Mouse (Mus musculus): ENCODE data around the gene Cltb.
"Not testable (repeated sequence)": the region's sequence is repeated elsewhere in the genome, so short reads cannot be mapped to it uniquely, and the experiment has no call there.

Cltb gene

DNA sequence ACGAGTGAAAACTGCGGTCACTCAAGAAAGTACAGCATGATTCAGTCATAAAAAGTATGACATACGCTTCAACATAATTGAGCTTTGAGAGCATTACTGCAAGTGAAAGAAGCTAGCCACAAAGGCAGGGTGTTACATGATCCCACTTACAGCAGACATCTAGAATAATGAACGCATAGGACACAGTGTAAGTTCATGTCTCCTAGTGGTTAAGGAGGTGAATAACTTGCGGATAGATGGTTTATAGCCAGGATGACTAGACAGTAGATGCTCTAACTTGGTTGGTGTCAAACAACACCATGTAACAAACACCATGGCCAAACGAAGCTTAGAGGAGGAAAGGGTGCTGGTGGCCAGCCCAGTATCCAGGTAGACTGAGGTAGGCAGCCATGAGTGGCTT is 5.9 kb upstream of the Cltb start:
- peak; percentile 21 for TF ChIP-seq CTCF (conservative IDR thresholded peaks at IDR 0.05; ENCODE audit: low read length)
- TF ChIP-seq NANOG (IDR thresholded peaks at IDR 0.05; ENCODE audit: borderline replicate concordance, low read length) = no peak
- Histone ChIP-seq H3K4me1 (replicated peaks; ENCODE audit: low read depth, low read length) (peaks cover 46% of the 10 kb centered on the region), H3K9me3 (ENCODE audit: low read length) (no peaks in the 10 kb centered on the region), H3K27me3 (ENCODE audit: insufficient read depth, low read length) (no peaks in the 10 kb centered on the region), H3K36me3 (ENCODE audit: insufficient read depth, low read length) (no peaks in the 10 kb centered on the region), H3K4me3 (replicated peaks; ENCODE audit: low read length) (no peak overlapping the region)

DNA sequence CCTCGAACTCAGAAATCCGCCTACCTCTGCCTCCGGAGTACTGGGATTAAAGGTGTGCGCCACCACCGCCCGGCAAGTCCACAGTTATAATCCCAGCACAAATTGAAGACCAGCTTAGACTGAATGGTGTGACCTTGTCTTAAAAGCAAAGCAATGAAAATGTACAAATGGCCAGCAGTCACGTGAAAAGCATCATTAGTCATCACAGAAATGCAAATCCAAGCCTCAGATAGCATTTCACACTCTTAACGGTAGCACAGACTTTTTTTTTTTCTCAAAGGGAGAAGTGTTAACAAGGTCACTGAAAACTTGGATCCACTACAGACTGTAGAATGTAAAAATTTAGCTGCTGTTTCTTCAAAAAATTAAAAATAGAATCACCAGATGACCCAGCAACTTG is 5.2 kb upstream of the Cltb start:
- Histone ChIP-seq H3K27me3 (ENCODE audit: insufficient read depth, low read length) (no peaks in the 10 kb centered on the region), H3K4me3 (replicated peaks; ENCODE audit: low read length) (no peak overlapping the region), H3K36me3 (ENCODE audit: insufficient read depth, low read length) (no peaks in the 10 kb centered on the region), H3K9me3 (ENCODE audit: low read length) (no peaks in the 10 kb centered on the region), H3K4me1 (replicated peaks; ENCODE audit: low read depth, low read length) (peaks cover 50% of the 10 kb centered on the region)
- no peak for TF ChIP-seq NANOG (IDR thresholded peaks at IDR 0.05; ENCODE audit: borderline replicate concordance, low read length)
- TF ChIP-seq POU5F1 (IDR thresholded peaks at IDR 0.05; ENCODE audit: borderline replicate concordance, low read length) = no peak
- no peak for TF ChIP-seq CTCF (conservative IDR thresholded peaks at IDR 0.05; ENCODE audit: low read length)

DNA sequence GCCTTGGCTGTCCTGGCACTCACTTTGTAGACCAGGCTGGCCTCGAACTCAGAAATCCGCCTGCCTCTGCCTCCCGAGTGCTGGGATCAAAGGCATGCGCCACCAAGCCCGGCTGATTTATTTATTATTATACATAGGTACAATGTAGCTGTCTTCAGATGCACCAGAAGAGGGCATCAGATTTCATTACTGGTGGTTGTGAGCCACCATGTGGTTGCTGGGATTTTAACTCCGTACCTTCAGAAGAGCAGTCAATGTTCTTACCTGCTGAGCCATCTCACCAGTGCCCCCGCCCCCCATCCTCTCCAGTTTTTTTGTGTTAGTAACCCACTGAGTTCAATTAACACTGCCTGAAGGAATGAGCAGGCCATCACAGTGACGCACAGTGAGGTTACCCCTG is 2.0 kb upstream of the Cltb start:
- not testable (repeated sequence) for H3K9me3 ChIP-seq (ENCODE audit: low read length); H3K27me3 ChIP-seq (ENCODE audit: insufficient read depth, low read length); H3K36me3 ChIP-seq (ENCODE audit: insufficient read depth, low read length); H3K4me3 ChIP-seq (replicated peaks; ENCODE audit: low read length)
- peaks cover 72% of the 10 kb centered on the region for H3K4me1 ChIP-seq (replicated peaks; ENCODE audit: low read depth, low read length)

DNA sequence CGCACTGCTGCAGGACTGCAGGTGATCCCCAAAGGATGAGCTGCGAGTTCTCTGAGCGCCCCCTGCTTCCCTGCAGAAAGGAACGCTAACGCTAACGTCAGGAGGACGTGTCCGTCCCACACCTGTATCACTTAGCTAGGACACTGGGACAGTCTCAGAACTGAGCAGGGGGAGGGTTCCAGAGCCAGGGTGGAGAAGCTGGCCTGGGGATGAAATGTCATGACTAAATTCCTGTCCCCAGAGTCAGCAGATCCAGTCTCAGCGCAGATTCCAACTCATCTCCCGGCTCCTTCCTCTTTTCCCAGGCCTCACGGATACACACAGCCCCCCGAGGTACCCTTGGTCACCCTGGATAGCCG is 552 bp downstream of the Cltb start:
- no peaks in the 10 kb centered on the region for H3K9me3 ChIP-seq (ENCODE audit: low read length)
- no peak for TF ChIP-seq CTCF (conservative IDR thresholded peaks at IDR 0.05; ENCODE audit: low read length)
- TF ChIP-seq POU5F1 (IDR thresholded peaks at IDR 0.05; ENCODE audit: borderline replicate concordance, low read length) = no peak
- TF ChIP-seq NANOG (IDR thresholded peaks at IDR 0.05; ENCODE audit: borderline replicate concordance, low read length) = no peak
- peak overlapping the region; percentile 91 for H3K4me3 ChIP-seq (replicated peaks; ENCODE audit: low read length)
- peaks cover 79% of the 10 kb centered on the region for H3K4me1 ChIP-seq (replicated peaks; ENCODE audit: low read depth, low read length)
- H3K36me3 ChIP-seq (ENCODE audit: insufficient read depth, low read length) = peaks cover 14% of the 10 kb centered on the region
- peaks cover 5% of the 10 kb centered on the region; the same call in 1 of the 2 replicates for H3K27me3 ChIP-seq (ENCODE audit: insufficient read depth, low read length)

DNA sequence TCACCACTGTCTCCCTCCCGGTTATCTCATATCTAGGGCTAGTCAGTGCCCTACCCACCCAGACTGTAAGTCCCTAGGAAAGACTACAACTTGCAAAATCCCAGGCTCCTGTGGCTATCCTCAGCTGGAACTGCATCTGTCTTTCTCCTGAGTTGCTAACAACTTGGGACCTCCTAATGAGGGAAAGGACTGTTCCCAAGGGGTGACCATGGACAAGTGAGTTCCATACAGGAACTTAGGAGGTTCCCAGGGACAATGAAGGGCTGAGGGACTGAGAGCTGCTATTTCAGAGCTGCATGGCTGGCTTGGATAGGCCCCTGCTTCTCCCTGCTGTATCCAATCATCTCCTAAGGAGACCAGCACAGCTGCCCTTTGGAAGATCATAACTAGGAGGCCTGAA is 1.8 kb downstream of the Cltb start:
- Histone ChIP-seq H3K4me3 (replicated peaks; ENCODE audit: low read length) (peak overlapping the region; percentile 91), H3K4me1 (replicated peaks; ENCODE audit: low read depth, low read length) (peaks cover 83% of the 10 kb centered on the region), H3K36me3 (ENCODE audit: insufficient read depth, low read length) (peaks cover 20% of the 10 kb centered on the region), H3K27me3 (ENCODE audit: insufficient read depth, low read length) (peaks cover 5% of the 10 kb centered on the region; the same call in 1 of the 2 replicates), H3K9me3 (ENCODE audit: low read length) (no peaks in the 10 kb centered on the region)
- TF ChIP-seq CTCF (conservative IDR thresholded peaks at IDR 0.05; ENCODE audit: low read length) (no peak), NANOG (IDR thresholded peaks at IDR 0.05; ENCODE audit: borderline replicate concordance, low read length) (no peak), POU5F1 (IDR thresholded peaks at IDR 0.05; ENCODE audit: borderline replicate concordance, low read length) (no peak)

DNA sequence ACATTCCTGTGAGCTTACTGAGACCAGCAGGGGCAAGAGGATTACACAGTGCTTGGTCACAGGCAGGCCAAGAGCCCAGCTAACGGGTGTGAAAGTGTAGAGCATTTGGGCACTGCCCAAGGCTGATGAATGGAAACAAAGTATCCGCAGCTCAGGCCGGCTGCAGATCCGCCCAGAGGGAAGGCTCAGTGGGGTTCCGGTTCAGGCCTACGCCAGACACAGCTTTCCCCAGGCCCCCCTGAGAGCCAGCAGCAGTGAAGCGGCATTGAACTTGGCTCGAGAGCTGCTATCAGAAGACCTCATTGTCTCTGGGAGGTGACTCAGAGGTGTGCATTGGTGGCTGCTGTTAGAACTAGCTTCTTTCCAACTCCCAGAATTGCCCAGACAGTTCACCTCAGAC is 2.5 kb downstream of the Cltb start:
- Histone ChIP-seq H3K4me1 (replicated peaks; ENCODE audit: low read depth, low read length) (peaks cover 84% of the 10 kb centered on the region), H3K27me3 (ENCODE audit: insufficient read depth, low read length) (peaks cover 5% of the 10 kb centered on the region; the same call in 1 of the 2 replicates), H3K4me3 (replicated peaks; ENCODE audit: low read length) (peak overlapping the region; percentile 91), H3K36me3 (ENCODE audit: insufficient read depth, low read length) (peaks cover 25% of the 10 kb centered on the region), H3K9me3 (ENCODE audit: low read length) (no peaks in the 10 kb centered on the region)
- TF ChIP-seq CTCF (conservative IDR thresholded peaks at IDR 0.05; ENCODE audit: low read length) (no peak), NANOG (IDR thresholded peaks at IDR 0.05; ENCODE audit: borderline replicate concordance, low read length) (peak; percentile 31; the same call in 1 of the 2 replicates), POU5F1 (IDR thresholded peaks at IDR 0.05; ENCODE audit: borderline replicate concordance, low read length) (no peak)

DNA sequence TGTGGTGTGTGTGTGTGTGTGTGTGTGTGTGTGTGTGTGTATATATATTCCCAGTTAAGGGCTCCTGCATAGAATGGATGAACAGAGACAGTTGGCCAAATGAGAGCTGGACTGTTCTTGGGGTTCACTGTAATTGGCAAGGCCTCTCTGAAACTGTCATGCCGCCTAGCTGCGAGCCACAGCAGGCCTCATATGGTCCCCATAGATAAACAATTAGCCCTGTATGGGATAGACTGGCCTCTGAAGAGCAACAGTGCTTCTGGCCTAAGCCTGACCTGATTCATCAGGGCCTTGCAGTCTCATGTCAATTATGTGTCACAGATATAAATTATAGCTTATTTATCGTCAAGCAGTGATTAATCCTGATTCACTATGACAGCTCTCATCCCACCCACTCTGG is 3.1 kb downstream of the Cltb start:
- Histone ChIP-seq H3K27me3 (ENCODE audit: insufficient read depth, low read length) (peaks cover 5% of the 10 kb centered on the region; the same call in 1 of the 2 replicates), H3K4me3 (replicated peaks; ENCODE audit: low read length) (peak overlapping the region; percentile 91), H3K36me3 (ENCODE audit: insufficient read depth, low read length) (peaks cover 25% of the 10 kb centered on the region), H3K9me3 (ENCODE audit: low read length) (no peaks in the 10 kb centered on the region), H3K4me1 (replicated peaks; ENCODE audit: low read depth, low read length) (peaks cover 85% of the 10 kb centered on the region)
- TF ChIP-seq POU5F1 (IDR thresholded peaks at IDR 0.05; ENCODE audit: borderline replicate concordance, low read length) (no peak), CTCF (conservative IDR thresholded peaks at IDR 0.05; ENCODE audit: low read length) (no peak), NANOG (IDR thresholded peaks at IDR 0.05; ENCODE audit: borderline replicate concordance, low read length) (no peak)

DNA sequence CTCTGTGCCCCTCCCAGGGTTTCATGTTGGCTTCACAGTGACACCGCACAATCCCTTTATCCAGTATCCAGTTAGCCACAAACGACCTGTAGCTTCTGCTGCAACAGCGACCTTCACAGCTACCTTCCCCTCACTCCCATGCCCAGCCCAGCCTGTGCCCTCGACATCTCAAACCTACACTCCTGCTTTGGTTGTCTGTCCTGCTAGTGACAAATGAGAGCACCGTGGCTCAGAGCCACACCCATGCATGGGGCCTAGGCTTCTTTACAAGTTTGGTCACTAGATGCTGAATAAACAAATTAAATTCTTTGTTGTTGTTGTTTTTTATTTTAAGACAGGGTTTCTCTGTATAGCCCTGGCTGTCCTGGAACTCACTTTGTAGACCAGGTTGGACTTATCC is 3.9 kb downstream of the Cltb start:
- Histone ChIP-seq H3K27me3 (ENCODE audit: insufficient read depth, low read length) (peaks cover 5% of the 10 kb centered on the region; the same call in 1 of the 2 replicates), H3K4me3 (replicated peaks; ENCODE audit: low read length) (peak overlapping the region; percentile 58), H3K4me1 (replicated peaks; ENCODE audit: low read depth, low read length) (peaks cover 89% of the 10 kb centered on the region), H3K36me3 (ENCODE audit: insufficient read depth, low read length) (peaks cover 25% of the 10 kb centered on the region), H3K9me3 (ENCODE audit: low read length) (no peaks in the 10 kb centered on the region)
- no peak for TF ChIP-seq POU5F1 (IDR thresholded peaks at IDR 0.05; ENCODE audit: borderline replicate concordance, low read length)
- no peak for TF ChIP-seq CTCF (conservative IDR thresholded peaks at IDR 0.05; ENCODE audit: low read length)
- TF ChIP-seq NANOG (IDR thresholded peaks at IDR 0.05; ENCODE audit: borderline replicate concordance, low read length) = no peak

DNA sequence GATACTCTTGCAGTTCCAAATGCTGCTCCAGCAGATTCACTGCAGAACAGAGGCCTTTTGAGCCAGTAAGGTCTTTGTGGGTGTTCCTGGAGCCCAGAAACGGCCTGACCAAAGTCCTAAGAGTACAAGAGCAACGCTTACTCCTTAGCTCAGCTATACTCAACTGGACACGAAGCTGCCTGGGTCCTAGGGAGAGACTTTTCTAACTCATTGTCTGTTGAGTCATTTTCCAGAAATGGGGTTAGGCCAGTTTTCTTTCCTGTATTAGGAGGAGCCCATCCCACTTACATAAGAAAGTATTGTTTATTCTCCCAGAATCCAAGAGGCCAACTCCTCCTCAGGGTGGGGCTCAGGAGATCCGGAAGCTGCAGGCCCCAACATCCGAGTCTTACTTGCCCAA is 5.7 kb downstream of the Cltb start:
- H3K27me3 ChIP-seq (ENCODE audit: insufficient read depth, low read length) = no peaks in the 10 kb centered on the region
- peaks cover 98% of the 10 kb centered on the region for H3K4me1 ChIP-seq (replicated peaks; ENCODE audit: low read depth, low read length)
- TF ChIP-seq POU5F1 (IDR thresholded peaks at IDR 0.05; ENCODE audit: borderline replicate concordance, low read length) (no peak), CTCF (conservative IDR thresholded peaks at IDR 0.05; ENCODE audit: low read length) (no peak), NANOG (IDR thresholded peaks at IDR 0.05; ENCODE audit: borderline replicate concordance, low read length) (no peak)
- no peaks in the 10 kb centered on the region for H3K9me3 ChIP-seq (ENCODE audit: low read length)
- H3K4me3 ChIP-seq (replicated peaks; ENCODE audit: low read length) = peak overlapping the region; percentile 58
- peaks cover 37% of the 10 kb centered on the region for H3K36me3 ChIP-seq (ENCODE audit: insufficient read depth, low read length)

Data from E14TG2a.4 (cell line).